Mouse (Mus musculus): Measurements from ENCODE around the gene Zranb1. TPM values are rescaled to one million over a fixed set of nuclear protein-coding genes. Genes with fewer than 3 reads are reported as not detected.

The Zranb1 gene
- total and polyA plus RNA-seq, 3 experiments: 17.4 to 18.5 TPM; not detected in 1

Other genes starting within 250 kb of the Zranb1 start
- 7.3 and 7.9 TPM in 2 replicates for gene Fam53b, start 117.3 kb upstream of the Zranb1 start, total RNA-seq (2012; rRNA removed)
- 10 to 100 TPM in 1 of 2 experiments, not detected in 1; 15.4 TPM for gene Fam53b, start 117.3 kb upstream of the Zranb1 start, polyA plus RNA-seq (2012; ENCODE audit: insufficient read depth in 1 of 2, insufficient read length in 2 of 2, low read depth in 1 of 2, low replicate concordance in 2 of 2, missing spikeins in 1 of 2)
- gene Eef1akmt2, start 78.5 kb upstream of the Zranb1 start, total RNA-seq (2012; rRNA removed): 24.3 and 26.9 TPM in 2 replicates
- gene Eef1akmt2, start 78.5 kb upstream of the Zranb1 start, polyA plus RNA-seq (2012; ENCODE audit: insufficient read depth in 1 of 2, insufficient read length in 2 of 2, low read depth in 1 of 2, low replicate concordance in 2 of 2, missing spikeins in 1 of 2): 100 to 1,000 TPM in 1 of 2 experiments, 10 to 100 TPM in 1; 27.0 to 330 TPM
- 26.5 and 30.1 TPM in 2 replicates for gene Abraxas2, start 71.9 kb upstream of the Zranb1 start, total RNA-seq (2012; rRNA removed)
- 10 to 100 TPM in 1 of 2 experiments, not detected in 1; 31.1 TPM for gene Abraxas2, start 71.9 kb upstream of the Zranb1 start, polyA plus RNA-seq (2012; ENCODE audit: insufficient read depth in 1 of 2, insufficient read length in 2 of 2, low read depth in 1 of 2, low replicate concordance in 2 of 2, missing spikeins in 1 of 2)
- gene Fgfr2, start 192.2 kb downstream of the Zranb1 start, total RNA-seq (2012; rRNA removed): not detected in 2 replicates
- not detected for gene Fgfr2, start 192.2 kb downstream of the Zranb1 start, polyA plus RNA-seq (2012; ENCODE audit: insufficient read depth in 1 of 2, insufficient read length in 2 of 2, low read depth in 1 of 2, low replicate concordance in 2 of 2, missing spikeins in 1 of 2)
- 61.5 and 74.9 TPM in 2 replicates for gene Ctbp2, start 193.2 kb downstream of the Zranb1 start, total RNA-seq (2012; rRNA removed)
- 10 to 100 TPM in 1 of 2 experiments, not detected in 1; 90.7 TPM for gene Ctbp2, start 193.2 kb downstream of the Zranb1 start, polyA plus RNA-seq (2012; ENCODE audit: insufficient read depth in 1 of 2, insufficient read length in 2 of 2, low read depth in 1 of 2, low replicate concordance in 2 of 2, missing spikeins in 1 of 2)